In the genomic region with DNA sequence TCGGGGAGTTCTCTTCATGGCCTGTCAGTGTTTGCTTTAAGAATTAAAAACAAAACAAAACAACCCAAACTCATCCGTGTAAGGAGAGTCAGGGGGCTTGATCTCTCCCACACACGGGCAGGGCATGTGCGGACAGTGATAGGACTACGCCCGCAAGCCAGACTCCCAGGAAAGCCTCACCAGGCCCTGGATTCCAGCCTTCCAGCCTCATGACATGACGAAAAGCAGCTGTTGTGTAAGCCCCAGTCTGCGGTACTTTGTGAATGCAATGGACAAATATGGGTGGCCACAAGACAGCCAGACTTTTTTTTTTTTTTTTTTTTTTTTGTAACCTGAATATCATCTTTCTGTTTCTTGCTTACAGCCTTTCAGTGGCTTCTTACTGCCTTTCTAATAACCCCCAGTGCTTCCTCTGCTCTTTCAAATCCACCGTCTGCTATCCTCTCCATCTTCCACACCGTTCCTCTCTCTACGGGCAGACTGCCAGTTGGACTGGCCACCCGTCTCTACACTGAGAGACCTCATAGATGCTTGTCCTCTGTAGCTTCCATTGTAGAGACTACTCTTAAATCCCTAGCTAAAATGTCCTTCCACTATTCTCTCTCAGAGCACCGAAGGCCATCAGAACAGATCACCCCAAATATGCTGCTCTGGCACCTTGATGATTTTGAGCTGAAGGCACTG, we compare ENCODE assay signal across 12 mouse cellular contexts.
DNase-seq lines count a peak whose midpoint lies in the region; ATAC-seq and TF ChIP-seq lines count a peak whose summit lies in the region.
"Had no signal": no experiment of that assay in that cellular context is flagged by ENCODE, and none has a peak within 500 bp of the region (broad histone marks: within the 10 kb centered on the region; RNA-seq: fewer than 3 reads in every experiment).

No protein-coding gene starts in this region.

- peak; percentile 86 for ATAC-seq in lung, embryonic 14.5 days (ENCODE audit: insufficient read depth)
- ATAC-seq in monocyte, adult 5-6 weeks (replicated peaks; ENCODE audit: insufficient number of reproducible peaks, low FRiP score, low TSS enrichment, poor library complexity, severe bottlenecking) = no peak

- 52% methylated on average over 13 of the region's 13 CpGs for WGBS in lung, embryonic 14.5 days

- H3K36me3 ChIP-seq in lung, embryonic 14.5 days (ENCODE audit: insufficient read depth) = no peaks in the 10 kb centered on the region
- H3K36me3 ChIP-seq: limb, embryonic 12.5 days; neural tube, embryonic 15.5 days had no signal

- no peak overlapping the region for H3K4me3 ChIP-seq in lung, embryonic 14.5 days (ENCODE audit: low read depth, low read length)
- H3K4me3 ChIP-seq: limb, embryonic 12.5 days; neural tube, embryonic 15.5 days had no signal

- H3K9me3 ChIP-seq in lung, embryonic 14.5 days (ENCODE audit: low read depth, low read length) = no peaks in the 10 kb centered on the region
- H3K9me3 ChIP-seq: limb, embryonic 12.5 days; neural tube, embryonic 15.5 days had no signal

- no peak for TF ChIP-seq CTCF in lung, embryonic 14.5 days (IDR thresholded peaks at IDR 0.05; ENCODE audit: low read depth)

- H3K27ac ChIP-seq in lung, embryonic 14.5 days (ENCODE audit: low read depth) = peak overlapping the region; percentile 46; the same call in 1 of the 2 replicates
- H3K27ac ChIP-seq: limb, embryonic 12.5 days; neural tube, embryonic 15.5 days had no signal

- H3K4me1 ChIP-seq in lung, embryonic 14.5 days (ENCODE audit: insufficient read depth) = peaks cover 13% of the 10 kb centered on the region; the same call in 1 of the 2 replicates
- H3K4me1 ChIP-seq: limb, embryonic 12.5 days; neural tube, embryonic 15.5 days had no signal

- no peaks in the 10 kb centered on the region for H3K27me3 ChIP-seq in lung, embryonic 14.5 days (ENCODE audit: insufficient read depth, low read length)
- H3K27me3 ChIP-seq: limb, embryonic 12.5 days; neural tube, embryonic 15.5 days had no signal

- peak; percentile 25 for DNase-seq in embryo, embryonic 10 days (ENCODE audit: low spot score)
- DNase-seq in embryo, embryonic 10.5 days (ENCODE audit: low spot score) = no peak
- DNase-seq in ovary, postnatal 36 days (ENCODE audit: low spot score) = peak; percentile 8
- no peak for DNase-seq in ovary, postnatal 14 days (ENCODE audit: low spot score)
- peak; percentile 84 for DNase-seq in lung, embryonic 14.5 days
- peak; percentile 12 for DNase-seq in yolk sac, embryonic 10.5 days (ENCODE audit: low spot score)
- DNase-seq in B cell, adult 2 months = no peak
- DNase-seq: cerebellum, adult 9-11 months; midbrain, embryonic 14.5 days had no signal

- no peak overlapping the region for H3K4me2 ChIP-seq in lung, embryonic 14.5 days
- H3K4me2 ChIP-seq: limb, embryonic 12.5 days; neural tube, embryonic 15.5 days had no signal

- no peak overlapping the region for H3K9ac ChIP-seq in lung, embryonic 14.5 days
- H3K9ac ChIP-seq: limb, embryonic 12.5 days; neural tube, embryonic 15.5 days had no signal

Comparison
In these comparisons a context has a peak if more than half of its experiments do, and no peak if none do; other contexts are left out.
1. DNase-seq: peak in embryo, embryonic 10 days (single experiment), ovary, postnatal 36 days (single experiment), lung, embryonic 14.5 days (single experiment) and yolk sac, embryonic 10.5 days (single experiment); none in embryo, embryonic 10.5 days (single experiment), ovary, postnatal 14 days (single experiment) and B cell, adult 2 months (0 of 2).